Mouse (Mus musculus) G1E (cell line): ENCODE measurements around the gene Tnfaip3.

Source experiments
- CTCF ChIP-seq: IDR thresholded peaks from 2 replicates; pipeline ENCODE4 v1.5.1; 2012; ENCODE audit warnings: low read depth, low read length, inconsistent platforms, mixed read lengths
- GATA1 ChIP-seq: IDR thresholded peaks from 2 replicates; pipeline ENCODE4 v1.6.1; 2012; ENCODE audit warnings: borderline replicate concordance, low read length, inconsistent platforms, mixed read lengths
- GATA2 ChIP-seq: IDR thresholded peaks from 2 replicates; pipeline ENCODE4 v1.6.1; 2012; ENCODE audit warnings: low read depth, low read length, inconsistent platforms, borderline replicate concordance
- TAL1 ChIP-seq: conservative IDR thresholded peaks from 2 replicates; pipeline ENCODE4 v1.6.1; 2012; ENCODE audit warnings: low read depth, low read length, inconsistent platforms, mixed read lengths

- TF ChIP-seq CTCF (no peak), TAL1 (no peak), GATA1 (no peak), GATA2 (no peak)
These were observed 45.7 kb upstream of the Tnfaip3 start for GRCm38 (mm10) chr10:19061201-19061600.
